Mouse (Mus musculus): ENCODE data around the gene A730061H03Rik. TPM values are rescaled to one million over a fixed set of nuclear protein-coding genes. Genes with fewer than 3 reads are reported as not detected.

Gene A730061H03Rik
- total RNA-seq, 2 experiments from 2014 or later: not detected

DNA sequence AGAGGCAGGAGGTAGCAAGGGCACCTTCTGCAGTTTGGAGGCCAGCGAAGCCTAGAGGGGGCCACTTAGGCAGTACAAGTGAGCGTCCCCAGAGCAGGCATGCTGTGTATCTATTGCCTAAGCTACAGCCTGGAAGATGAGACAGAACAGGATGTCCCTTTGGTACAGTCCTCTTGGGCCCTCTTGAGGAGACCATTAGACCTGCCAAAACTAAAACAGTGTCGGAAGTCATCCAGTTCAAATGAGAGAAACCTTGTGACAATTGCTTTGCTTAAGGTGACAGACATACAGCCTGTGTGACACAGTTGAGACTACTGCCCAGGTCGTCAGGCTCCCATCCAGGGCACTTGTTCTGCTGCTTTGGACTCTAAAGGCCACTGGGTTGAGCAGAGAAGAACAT is 40.6 kb downstream of the A730061H03Rik start:
- no peak for DNase-seq (ENCODE audit: extremely low spot score in 1 of 2, low spot score in 2 of 2)
- intact Hi-C loops (cut with DNase I): no loop called here

DNA sequence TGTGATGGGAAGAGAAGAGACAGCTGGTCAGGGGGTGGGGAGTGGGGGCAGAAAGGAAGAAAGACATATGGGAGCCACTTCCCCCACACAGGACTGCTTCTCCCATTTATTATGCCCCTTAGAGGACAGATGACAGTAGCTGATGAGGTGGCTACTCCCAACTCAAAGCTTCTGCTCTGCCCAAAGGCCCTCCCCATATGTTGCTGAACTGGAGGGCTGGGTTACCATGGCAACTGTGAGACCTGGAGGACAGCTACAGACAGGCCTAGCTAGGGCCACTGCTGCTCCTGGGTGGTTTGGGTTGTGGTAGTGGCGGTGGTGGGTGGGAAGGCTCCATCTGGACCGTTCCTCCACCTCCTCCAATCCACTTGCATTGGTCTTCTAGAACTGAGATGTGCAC is 41.3 kb downstream of the A730061H03Rik start:
- intact Hi-C loops (cut with DNase I): no loop called here
- DNase-seq (ENCODE audit: extremely low spot score in 1 of 2, low spot score in 2 of 2): peak in 1 of 2 experiments; percentile 44

DNA sequence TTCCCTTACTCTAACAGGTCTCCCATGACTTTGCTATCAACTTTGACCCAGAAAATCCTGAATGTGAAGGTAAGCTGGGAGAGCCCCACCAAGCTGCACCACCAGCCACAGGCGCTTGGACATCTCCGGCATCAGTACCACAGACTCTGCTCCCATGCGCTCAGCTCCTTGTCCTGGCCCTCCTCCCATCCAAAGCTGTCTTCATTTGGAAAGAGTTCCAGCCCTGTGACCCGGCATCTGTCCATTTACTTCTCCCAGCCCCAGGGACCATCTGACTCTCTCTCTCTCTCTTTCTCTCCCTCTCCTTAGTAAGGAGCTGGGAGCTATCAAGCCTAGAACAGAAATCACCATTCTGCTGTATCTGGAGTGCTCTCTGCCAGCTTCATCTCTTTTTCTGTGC is 44.4 kb downstream of the A730061H03Rik start:
- DNase-seq (ENCODE audit: extremely low spot score in 1 of 2, low spot score in 2 of 2): no peak
- intact Hi-C loops (cut with DNase I): no loop called here

DNA sequence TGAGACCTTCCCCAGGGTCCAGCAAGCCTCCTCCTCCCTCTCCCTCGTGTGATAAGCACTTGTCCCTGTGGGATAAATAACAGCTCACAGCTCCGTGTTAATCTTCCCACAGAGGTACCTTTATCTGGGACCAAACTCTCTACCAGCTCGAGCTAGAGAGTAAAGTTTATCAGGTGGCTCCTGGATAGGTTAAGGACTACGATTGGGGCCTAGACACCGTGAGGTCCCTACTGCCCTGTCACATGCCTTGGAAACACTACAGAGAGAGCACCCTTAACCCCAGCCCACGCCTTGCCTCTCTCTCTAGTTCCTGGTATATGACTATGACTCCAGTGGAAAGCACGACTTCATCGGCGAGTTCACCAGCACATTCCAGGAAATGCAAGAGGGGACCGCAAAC is 46.3 kb downstream of the A730061H03Rik start:
- intact Hi-C loops (cut with DNase I): no loop called here
- DNase-seq (ENCODE audit: extremely low spot score in 1 of 2, low spot score in 2 of 2): no peak

DNA sequence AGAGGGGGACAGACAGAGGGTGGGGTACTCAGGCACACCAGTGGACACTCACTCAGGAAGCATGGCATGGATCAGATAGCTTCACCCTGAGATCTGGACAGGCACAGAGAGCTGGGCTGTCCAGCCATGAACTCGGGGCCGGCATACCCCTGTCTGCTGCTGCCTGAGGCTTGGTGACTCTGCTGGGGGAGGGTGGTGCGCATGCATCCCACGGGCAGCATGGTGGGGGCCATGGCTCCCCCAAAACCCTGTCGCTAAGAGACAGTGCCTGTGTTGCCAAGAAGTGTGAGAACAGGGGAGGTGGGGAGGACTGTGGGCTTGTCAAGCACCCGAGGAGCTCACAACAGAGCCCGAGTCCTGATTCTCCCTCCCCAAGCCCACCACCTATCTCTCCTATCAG is 49.2 kb downstream of the A730061H03Rik start:
- intact Hi-C loops (cut with DNase I): no loop called here
- peak; percentile 57 to 65 for DNase-seq (ENCODE audit: extremely low spot score in 1 of 2, low spot score in 2 of 2)

DNA sequence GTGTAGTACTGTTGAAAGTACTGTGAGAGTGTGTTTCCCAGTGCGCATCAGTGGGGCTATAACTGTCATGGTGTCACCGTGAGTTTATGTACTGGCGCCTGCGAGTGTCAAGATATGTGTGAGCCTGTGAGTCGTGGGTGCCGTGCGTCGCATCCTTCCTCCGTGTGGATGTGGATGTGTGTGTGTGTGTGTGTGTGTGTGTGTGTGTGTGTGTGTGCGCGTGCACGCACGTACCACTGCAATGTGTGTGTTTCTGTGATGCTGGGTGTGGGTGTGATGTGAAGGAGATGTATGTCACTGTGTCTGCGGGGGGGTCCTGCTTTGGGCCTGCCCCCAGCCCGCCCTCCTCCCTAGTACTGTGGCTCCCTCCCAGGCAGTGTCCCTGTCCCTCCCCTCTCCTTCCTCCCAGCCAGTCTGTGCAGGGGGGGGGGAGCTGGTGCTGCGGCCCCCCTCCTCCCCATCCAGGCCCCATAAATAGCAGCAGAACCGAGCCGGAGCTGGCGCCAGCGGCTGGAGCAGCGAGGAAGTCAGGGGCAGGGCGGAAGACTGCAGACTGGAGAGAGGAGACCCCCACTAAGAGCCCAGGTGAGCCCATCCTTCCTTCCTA is 50.0 kb downstream of the A730061H03Rik start, which contains the start of gene Cpne6:
Cpne6 (plus strand) TSS at position 321 of the 607 bp plus-strand sequence.
- peak in 1 of 2 experiments; percentile 72 for DNase-seq (ENCODE audit: extremely low spot score in 1 of 2, low spot score in 2 of 2)
- intact Hi-C loops (cut with DNase I): no loop called here

Other genes with a start within 250 kb of the A730061H03Rik start
- 10 to 100 TPM; 11.6 to 12.9 TPM for gene Dhrs4, start 81.6 kb downstream of the A730061H03Rik start, total RNA-seq (2021)
- gene Carmil3, start 69.8 kb downstream of the A730061H03Rik start, total RNA-seq (2021): 100 to 1,000 TPM; 105 to 109 TPM
- gene Cpne6, start 50.0 kb downstream of the A730061H03Rik start, total RNA-seq (2021): 100 to 1,000 TPM; 176 to 200 TPM
- gene Nrl, start 35.4 kb downstream of the A730061H03Rik start, total RNA-seq (2021): under 1 TPM; 0.18 to 0.49 TPM
- gene Pck2, start 20.1 kb downstream of the A730061H03Rik start, total RNA-seq (2021): 10 to 100 TPM; 13.3 to 15.5 TPM
- gene Dcaf11, start 400 bp downstream of the A730061H03Rik start, total RNA-seq (2021): 10 to 100 TPM; 66.1 to 68.0 TPM
- not detected for gene Fitm1, start 15.2 kb upstream of the A730061H03Rik start, total RNA-seq (2021)
- gene Psme1, start 17.7 kb upstream of the A730061H03Rik start, total RNA-seq (2021): 10 to 100 TPM; 83.0 to 84.9 TPM
- 10 to 100 TPM; 42.7 to 49.1 TPM for gene Emc9, start 24.9 kb upstream of the A730061H03Rik start, total RNA-seq (2021)
- gene Psme2, start 30.7 kb upstream of the A730061H03Rik start, total RNA-seq (2021): 10 to 100 TPM; 56.3 to 67.2 TPM
- gene Rnf31, start 31.3 kb upstream of the A730061H03Rik start, total RNA-seq (2021): 10 to 100 TPM; 33.3 to 45.4 TPM
- gene Irf9, start 43.2 kb upstream of the A730061H03Rik start, total RNA-seq (2021): 10 to 100 TPM; 10.0 to 12.5 TPM
- 1 to 10 TPM; 2.9 to 3.2 TPM for gene Rec8, start 57.6 kb upstream of the A730061H03Rik start, total RNA-seq (2021)
- 100 to 1,000 TPM; 141 to 164 TPM for gene Ipo4, start 75.6 kb upstream of the A730061H03Rik start, total RNA-seq (2021)
- gene Gm49378, start 77.5 kb upstream of the A730061H03Rik start, total RNA-seq (2021): 1 to 10 TPM; 3.2 to 5.5 TPM
- 10 to 100 TPM; 43.1 to 45.0 TPM for gene Tm9sf1, start 83.4 kb upstream of the A730061H03Rik start, total RNA-seq (2021)
- under 1 TPM; 0.75 to 0.85 TPM for gene Tssk4, start 89.8 kb upstream of the A730061H03Rik start, total RNA-seq (2021)
- 10 to 100 TPM; 43.7 to 48.4 TPM for gene Mdp1, start 100.1 kb upstream of the A730061H03Rik start, total RNA-seq (2021)
- 10 to 100 TPM; 27.6 to 27.9 TPM for gene Gmpr2, start 111.5 kb upstream of the A730061H03Rik start, total RNA-seq (2021)
- 100 to 1,000 TPM; 355 to 367 TPM for gene Nedd8, start 111.7 kb upstream of the A730061H03Rik start, total RNA-seq (2021)
- 10 to 100 TPM; 13.9 to 16.0 TPM for gene Tinf2, start 121.4 kb upstream of the A730061H03Rik start, total RNA-seq (2021)
- under 1 TPM in 1 of 2 experiments, not detected in 1; 0.24 TPM for gene Tgm1, start 153.5 kb upstream of the A730061H03Rik start, total RNA-seq (2021)
- gene Rabggta, start 161.9 kb upstream of the A730061H03Rik start, total RNA-seq (2021): 10 to 100 TPM; 46.6 to 48.2 TPM
- gene Dhrs1, start 185.3 kb upstream of the A730061H03Rik start, total RNA-seq (2021): 10 to 100 TPM; 93.2 to 94.9 TPM
- 10 to 100 TPM; 15.8 to 18.5 TPM for gene Nop9, start 185.3 kb upstream of the A730061H03Rik start, total RNA-seq (2021)
- gene Cideb, start 198.1 kb upstream of the A730061H03Rik start, total RNA-seq (2021): under 1 TPM; 0.49 to 0.84 TPM
- gene Ltb4r2, start 201.0 kb upstream of the A730061H03Rik start, total RNA-seq (2021): under 1 TPM; 0.41 to 0.43 TPM
- gene Ltb4r1, start 205.6 kb upstream of the A730061H03Rik start, total RNA-seq (2021): under 1 TPM; 0.51 to 0.64 TPM
- 1 to 10 TPM; 3.3 to 4.0 TPM for gene Adcy4, start 223.7 kb upstream of the A730061H03Rik start, total RNA-seq (2021)
- 1 to 10 TPM; 2.0 to 2.6 TPM for gene Ripk3, start 228.5 kb upstream of the A730061H03Rik start, total RNA-seq (2021)

All from left cerebral cortex, postnatal 10 days (tissue).